Mouse (Mus musculus) midbrain, embryonic 15.5 days (tissue): ENCODE measurements at regions not wholly inside any gene's neighbourhood (a gene's known extent, or its start where the extent isn't known, plus 50 kb on each side); places are given as distances from the start of the nearest gene placed in this dataset.

ENCODE experiments used
- ATAC-seq: fragments of 200-750 bp; cut with Nextera tagmentation; replicated peaks from 2 replicates; pipeline ENCODE4 v1.8.0; 2017; ENCODE audit warnings: moderate TSS enrichment
- H3K27ac ChIP-seq: fragments of 300-500 bp; sonication (generic); 2 replicates; pipeline ENCODE4 v1.5.1; 2015; ENCODE audit warnings: mild to moderate bottlenecking, inconsistent platforms
- H3K27me3 ChIP-seq: fragments of 300-500 bp; sonication (generic); replicated peaks from 2 replicates; pipeline ENCODE4 v1.6.1; 2015; ENCODE audit warnings: inconsistent platforms
- H3K36me3 ChIP-seq: fragments of 300-500 bp; sonication (generic); replicated peaks from 2 replicates; pipeline ENCODE4 v1.6.1; 2015; ENCODE audit warnings: inconsistent platforms
- H3K4me1 ChIP-seq: fragments of 300-500 bp; sonication (generic); 2 replicates; pipeline ENCODE4 v1.6.1; 2015; ENCODE audit warnings: inconsistent platforms
- H3K4me2 ChIP-seq: fragments of 300-500 bp; sonication (generic); 2 replicates; pipeline ENCODE4 v1.6.1; 2015; ENCODE audit warnings: inconsistent platforms, mild to moderate bottlenecking, moderate library complexity
- H3K4me3 ChIP-seq: fragments of 300-500 bp; sonication (generic); 2 replicates; pipeline ENCODE4 v1.5.1; 2015; ENCODE audit warnings: mild to moderate bottlenecking, inconsistent platforms
- H3K9ac ChIP-seq: fragments of 300-500 bp; sonication (generic); 2 replicates; pipeline ENCODE4 v1.6.1; 2015; ENCODE audit warnings: mild to moderate bottlenecking, inconsistent platforms
- H3K9me3 ChIP-seq: fragments of 300-500 bp; sonication (generic); 2 replicates; pipeline ENCODE4 v1.6.1; 2016; ENCODE audit warnings: inconsistent platforms
- WGBS: fragments of 180-500 bp; shearing (Covaris S2); methylation state at CpG from one replicate; pipeline ENCODE4 v1.1.7; 2015; ENCODE audit warnings: mixed read lengths; 5-methylcytosine and 5-hydroxymethylcytosine counted together

- H3K9ac ChIP-seq, result no peak overlapping the region
- H3K27ac ChIP-seq, result no peak overlapping the region
- no peak overlapping the region for H3K4me3 ChIP-seq
- no peaks in the 10 kb centered on the region for H3K9me3 ChIP-seq
- H3K36me3 ChIP-seq, result no peaks in the 10 kb centered on the region
- peaks cover 4% of the 10 kb centered on the region; the same call in 1 of the 2 replicates for H3K4me1 ChIP-seq
- H3K4me2 ChIP-seq, result no peak overlapping the region
- 22% methylated on average over 8 of the region's 8 CpGs for WGBS
- no peak for ATAC-seq
- peaks cover 52% of the 10 kb centered on the region for H3K27me3 ChIP-seq
These were observed 78.1 kb downstream of the Fam204a start for GRCm38 (mm10) chr19:60148313-60148965.

GRCm38 (mm10) chr19:60146451-60147190, 79.9 kb downstream of the Fam204a start:
- H3K4me2 ChIP-seq, result no peak overlapping the region; the same call in 1 of the 2 replicates

GRCm38 (mm10) chr19:60145242-60145641, 81.3 kb downstream of the Fam204a start:
- Histone ChIP-seq H3K4me2 (no peak overlapping the region), H3K27me3 (peaks cover 55% of the 10 kb centered on the region), H3K4me1 (peaks cover 4% of the 10 kb centered on the region; the same call in 1 of the 2 replicates), H3K9ac (no peak overlapping the region), H3K9me3 (no peaks in the 10 kb centered on the region), H3K4me3 (no peak overlapping the region), H3K27ac (no peak overlapping the region), H3K36me3 (no peaks in the 10 kb centered on the region)
- ATAC-seq, result no peak
- 71% methylated on average over 5 of the region's 5 CpGs for WGBS

More at GRCm38 (mm10) chr19:60146451-60147190, 79.9 kb downstream of the Fam204a start:
- Histone ChIP-seq H3K9ac (no peak overlapping the region), H3K4me3 (no peak overlapping the region), H3K27ac (no peak overlapping the region), H3K27me3 (peaks cover 56% of the 10 kb centered on the region), H3K9me3 (no peaks in the 10 kb centered on the region), H3K36me3 (no peaks in the 10 kb centered on the region), H3K4me1 (peaks cover 4% of the 10 kb centered on the region; the same call in 1 of the 2 replicates)
- ATAC-seq, result no peak
- WGBS, result 32% methylated on average over 10 of the region's 10 CpGs

GRCm38 (mm10) chr19:60144336-60144989, 82.0 kb downstream of the Fam204a start:
- peak overlapping the region; percentile 22 for H3K4me3 ChIP-seq
- no peak overlapping the region; the same call in 1 of the 2 replicates for H3K9ac ChIP-seq
- H3K9me3 ChIP-seq, result no peaks in the 10 kb centered on the region
- peak; percentile 76; the same call in 1 of the 2 replicates for ATAC-seq
- no peak overlapping the region for H3K27ac ChIP-seq
- no peaks in the 10 kb centered on the region for H3K36me3 ChIP-seq
- WGBS, result 7% methylated on average over 20 of the region's 20 CpGs
- peaks cover 52% of the 10 kb centered on the region for H3K27me3 ChIP-seq
- peaks cover 4% of the 10 kb centered on the region; the same call in 1 of the 2 replicates for H3K4me1 ChIP-seq
- peak overlapping the region; percentile 38 for H3K4me2 ChIP-seq

- Histone ChIP-seq H3K9ac (no peak overlapping the region), H3K4me2 (no peak overlapping the region), H3K27ac (no peak overlapping the region), H3K27me3 (peaks cover 9% of the 10 kb centered on the region; the same call in 1 of the 2 replicates), H3K36me3 (no peaks in the 10 kb centered on the region), H3K4me3 (no peak overlapping the region), H3K4me1 (no peaks in the 10 kb centered on the region), H3K9me3 (no peaks in the 10 kb centered on the region)
- no peak for ATAC-seq
- 79% methylated on average over 2 of the region's 2 CpGs for WGBS
These were observed 87.6 kb downstream of the Fam204a start for GRCm38 (mm10) chr19:60138881-60139280.

- Histone ChIP-seq H3K4me2 (no peak overlapping the region), H3K36me3 (no peaks in the 10 kb centered on the region), H3K9me3 (no peaks in the 10 kb centered on the region), H3K27me3 (0 out of 2 replicates have a peak, but pooled peaks cover 3% of the 10 kb centered on the region), H3K27ac (no peak overlapping the region), H3K4me3 (no peak overlapping the region), H3K9ac (no peak overlapping the region), H3K4me1 (no peaks in the 10 kb centered on the region)
- WGBS, result 83% methylated on average over 1 of the region's 1 CpGs
- ATAC-seq, result no peak
These were observed 90.0 kb downstream of the Fam204a start for GRCm38 (mm10) chr19:60136491-60136890.

- ATAC-seq, result no peak
- Histone ChIP-seq H3K27ac (no peak overlapping the region), H3K36me3 (no peaks in the 10 kb centered on the region), H3K4me3 (no peak overlapping the region), H3K4me2 (no peak overlapping the region), H3K27me3 (no peaks in the 10 kb centered on the region), H3K9me3 (no peaks in the 10 kb centered on the region), H3K4me1 (no peaks in the 10 kb centered on the region), H3K9ac (no peak overlapping the region)
- WGBS, result 61% methylated on average over 4 of the region's 4 CpGs
These were observed 91.8 kb downstream of the Fam204a start for GRCm38 (mm10) chr19:60134447-60135328.

- Histone ChIP-seq H3K36me3 (no peaks in the 10 kb centered on the region), H3K27ac (no peak overlapping the region), H3K4me1 (no peaks in the 10 kb centered on the region), H3K27me3 (no peaks in the 10 kb centered on the region), H3K4me2 (no peak overlapping the region), H3K9ac (no peak overlapping the region), H3K4me3 (no peak overlapping the region), H3K9me3 (no peaks in the 10 kb centered on the region)
- 95% methylated on average over 2 of the region's 2 CpGs for WGBS
- ATAC-seq, result no peak
These were observed 96.9 kb downstream of the Fam204a start for GRCm38 (mm10) chr19:60129635-60130034.

- 78% methylated on average over 2 of the region's 2 CpGs for WGBS
- ATAC-seq, result no peak
- no peaks in the 10 kb centered on the region for H3K36me3 ChIP-seq
- H3K4me3 ChIP-seq, result no peak overlapping the region
- H3K9me3 ChIP-seq, result no peaks in the 10 kb centered on the region
- no peak overlapping the region for H3K27ac ChIP-seq
- no peak overlapping the region for H3K9ac ChIP-seq
- no peak overlapping the region for H3K4me2 ChIP-seq
- no peaks in the 10 kb centered on the region for H3K27me3 ChIP-seq
- no peaks in the 10 kb centered on the region for H3K4me1 ChIP-seq
These were observed 101.9 kb downstream of the Fam204a start for GRCm38 (mm10) chr19:60124638-60125037.

- no peak for ATAC-seq
- no peak overlapping the region for H3K27ac ChIP-seq
- H3K36me3 ChIP-seq, result no peaks in the 10 kb centered on the region
- 79% methylated on average over 5 of the region's 5 CpGs for WGBS
- no peaks in the 10 kb centered on the region for H3K4me1 ChIP-seq
- H3K4me3 ChIP-seq, result no peak overlapping the region
- no peak overlapping the region for H3K4me2 ChIP-seq
- H3K27me3 ChIP-seq, result no peaks in the 10 kb centered on the region
- H3K9ac ChIP-seq, result no peak overlapping the region
- H3K9me3 ChIP-seq, result no peaks in the 10 kb centered on the region
These were observed 105.6 kb downstream of the Fam204a start for GRCm38 (mm10) chr19:60120917-60121316.

- no peak for ATAC-seq
- no peaks in the 10 kb centered on the region for H3K4me1 ChIP-seq
These were observed 107.5 kb downstream of the Fam204a start for GRCm38 (mm10) chr19:60119051-60119450.

More at GRCm38 (mm10) chr19:60119051-60119450, 107.5 kb downstream of the Fam204a start:
- Histone ChIP-seq H3K27ac (no peak overlapping the region), H3K36me3 (no peaks in the 10 kb centered on the region), H3K4me3 (no peak overlapping the region), H3K9ac (no peak overlapping the region), H3K9me3 (no peaks in the 10 kb centered on the region), H3K4me2 (no peak overlapping the region), H3K27me3 (no peaks in the 10 kb centered on the region)
- WGBS, result 45% methylated on average over 1 of the region's 1 CpGs
